Mouse (Mus musculus) thymus, adult 2 months (tissue): ENCODE data around the gene Kalrn.

Source experiments
- CTCF ChIP-seq: fragments of 200-500 bp; IDR thresholded peaks from 2 replicates; pipeline ENCODE4 v1.5.1; 2012; ENCODE audit warnings: mild to moderate bottlenecking, control low read depth, low read length, moderate library complexity, borderline replicate concordance; ENCODE audit not compliant: control insufficient read depth, poor library complexity, insufficient read depth; ENCODE audit errors: extremely low read depth
- POLR2A ChIP-seq: fragments of 200-500 bp; IDR thresholded peaks from 2 replicates; pipeline ENCODE4 v1.6.1; 2012; ENCODE audit warnings: mild to moderate bottlenecking, low read length, control low read depth, moderate library complexity; ENCODE audit not compliant: control insufficient read depth, poor library complexity, insufficient read depth; ENCODE audit errors: extremely low read depth

DNA sequence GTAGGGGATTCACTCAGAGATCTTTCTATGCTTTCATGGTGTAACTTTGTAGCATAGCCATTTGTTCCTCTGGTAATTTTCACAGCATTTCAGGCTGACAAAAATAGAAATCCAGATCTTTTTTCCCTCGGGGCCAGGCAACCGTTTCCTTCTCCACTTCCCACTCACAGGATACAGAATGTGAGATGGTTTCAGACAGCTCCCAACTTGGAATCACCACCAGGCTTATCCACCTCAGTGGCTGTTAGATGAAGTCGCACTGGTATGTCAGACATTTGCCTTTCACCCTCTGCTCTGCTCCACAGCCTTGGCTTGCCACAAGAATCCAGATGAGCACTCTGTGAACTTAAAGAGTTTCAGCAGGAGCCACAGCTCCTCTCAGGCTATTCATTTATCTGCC, 48.1 kb downstream of the Kalrn start:
- no peak for TF ChIP-seq CTCF
- no peak for TF ChIP-seq POLR2A
